Mouse (Mus musculus): ENCODE results near the gene Casp6.

DNA sequence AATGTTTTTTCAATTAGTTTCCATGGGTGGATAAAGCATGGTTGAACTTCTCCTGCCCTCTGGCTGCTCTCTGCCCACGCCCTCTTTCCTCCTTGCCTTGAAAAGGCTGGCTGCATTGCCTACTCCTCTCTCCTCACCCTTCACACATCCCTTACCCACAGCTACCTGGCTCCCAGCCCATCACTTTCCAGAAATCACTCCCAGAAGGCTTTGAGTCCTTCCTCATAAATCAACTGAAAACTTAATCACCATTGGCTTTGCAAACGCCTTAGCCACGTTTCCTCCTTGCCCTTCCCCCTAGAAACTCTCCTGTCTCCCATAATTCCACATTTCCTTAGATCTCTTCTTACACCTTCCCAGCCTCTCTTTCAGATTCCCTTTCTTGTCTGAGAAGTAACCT lies 36.6 kb downstream of the Casp6 start:
- no peak for TF ChIP-seq TCF12 (IDR thresholded peaks at IDR 0.05; ENCODE audit: insufficient read depth, poor library complexity, severe bottlenecking)
- TF ChIP-seq POLR2A (IDR thresholded peaks at IDR 0.05; ENCODE audit: insufficient read length, low read depth) = no peak
- no peak for TF ChIP-seq MAX (IDR thresholded peaks at IDR 0.05; ENCODE audit: low read depth)
- TF ChIP-seq POLR2AphosphoS2 (IDR thresholded peaks at IDR 0.05; ENCODE audit: insufficient read length, low read depth) = no peak
- TF ChIP-seq USF1 (IDR thresholded peaks at IDR 0.05; ENCODE audit: low read depth) = no peak
- no peak for TF ChIP-seq SRF (IDR thresholded peaks at IDR 0.05; ENCODE audit: control insufficient read depth, insufficient read length, low read depth)
- no peak for TF ChIP-seq MYOD1 (IDR thresholded peaks at IDR 0.05; ENCODE audit: control insufficient read depth in 1 of 3, insufficient read length in 2 of 3, low read depth in 2 of 3)
- TF ChIP-seq E2F4 (IDR thresholded peaks at IDR 0.05; ENCODE audit: insufficient read depth) = no peak
- TF ChIP-seq MYOG (IDR thresholded peaks at IDR 0.05; ENCODE audit: control insufficient read depth in 1 of 3, insufficient read depth in 1 of 3, insufficient read length in 2 of 3, low read depth in 2 of 3) = no peak
- TF ChIP-seq TCF3 (IDR thresholded peaks at IDR 0.05; ENCODE audit: insufficient read length, low read depth) = no peak
- TF ChIP-seq REST (IDR thresholded peaks at IDR 0.05; ENCODE audit: insufficient read depth, insufficient read length) = no peak
- TF ChIP-seq CEBPB (IDR thresholded peaks at IDR 0.05; ENCODE audit: insufficient read depth, poor library complexity, severe bottlenecking) = no peak
